Mouse (Mus musculus) cortical plate, adult 2 months (tissue): ENCODE data around the gene Ezh2.
"Not testable (repeated sequence)": the region's sequence is repeated elsewhere in the genome, so short reads cannot be mapped to it uniquely, and the experiment has no call there.

Experiments used
- CTCF ChIP-seq: fragments of 200-500 bp; IDR thresholded peaks from 2 replicates; pipeline ENCODE4 v1.5.1; 2011; ENCODE audit warnings: mild to moderate bottlenecking, control low read depth, low read length; ENCODE audit not compliant: insufficient read depth; ENCODE audit errors: extremely low read depth
- POLR2A ChIP-seq: fragments of 200-500 bp; IDR thresholded peaks from 2 replicates; pipeline ENCODE4 v1.6.1; 2011; ENCODE audit warnings: mild to moderate bottlenecking, low read length, control low read depth; ENCODE audit not compliant: insufficient read depth; ENCODE audit errors: extremely low read depth

DNA sequence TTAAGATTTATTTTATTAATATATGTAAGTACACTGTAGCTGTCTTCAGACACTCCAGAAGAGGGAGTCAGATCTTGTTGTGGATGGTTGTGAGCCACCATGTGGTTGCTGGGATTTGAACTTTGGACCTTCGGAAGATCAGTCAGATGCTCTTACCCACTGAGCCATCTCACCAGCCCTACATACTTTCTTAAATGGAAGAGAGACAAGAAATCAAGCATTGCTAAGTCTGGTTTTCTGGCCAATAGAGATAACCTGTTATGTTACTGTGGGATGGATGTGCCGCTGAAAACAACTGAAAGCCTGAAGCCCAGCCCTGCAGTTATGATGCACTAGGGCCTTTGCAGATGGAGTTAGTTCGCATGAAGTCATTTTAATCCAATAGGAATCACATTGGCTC lies 31.8 kb upstream of the Ezh2 start:
- not testable (repeated sequence) for TF ChIP-seq POLR2A, CTCF
